In genomic region chr9:103049049-103049511, GRCm38 (mm10) we compare ENCODE assay signal across 17 mouse cellular contexts.
DNase-seq lines count a peak whose midpoint lies in the region; ATAC-seq and TF ChIP-seq lines count a peak whose summit lies in the region.
"Had no signal": no experiment of that assay in that cellular context is flagged by ENCODE, and none has a peak within 500 bp of the region (broad histone marks: within the 10 kb centered on the region; RNA-seq: fewer than 3 reads in every experiment).

No protein-coding gene starts in this region.

- WGBS in kidney, embryonic 15.5 days, result 33% methylated on average over 7 of the region's 7 CpGs
- 10% methylated on average over 7 of the region's 7 CpGs for WGBS in liver, adult 2 months
- WGBS in stomach, postnatal 0 days, result 62% methylated on average over 7 of the region's 7 CpGs
- WGBS in heart, embryonic 11.5 days (ENCODE audit: insufficient replicate concordance), result 65% methylated on average over 7 of the region's 7 CpGs
- 88% methylated on average over 7 of the region's 7 CpGs for WGBS in cerebellum, adult 2 months

- no peak for TF ChIP-seq EP300 in stomach, postnatal 0 days (optimal IDR thresholded peaks at IDR 0.05)

- peak; percentile 39 for DNase-seq in lung, postnatal 36 days
- no peak for DNase-seq in lung, postnatal 14 days
- peak; percentile 86 for DNase-seq in liver, adult 2 months (ENCODE audit: extremely low read depth, low read depth, low spot score)
- peak; percentile 31 for DNase-seq in stomach, postnatal 0 days (ENCODE audit: low spot score)
- no peak for DNase-seq in right cerebral cortex, adult 2 months (ENCODE audit: low spot score in 2 of 2)
- DNase-seq in cerebellum, adult 2 months, result no peak
- DNase-seq: adrenal gland, postnatal 25 days; cerebellum, adult 18-20 months; gastrocnemius, postnatal 25 days; layer of hippocampus, postnatal 36 days; retina, postnatal 1 day; thymus, adult 2 months had no signal

- TF ChIP-seq POLR2A in liver, adult 2 months (IDR thresholded peaks at IDR 0.05; ENCODE audit: extremely low read depth, insufficient read depth, low read length), result no peak
- TF ChIP-seq POLR2A in cerebellum, adult 2 months (IDR thresholded peaks at IDR 0.05; ENCODE audit: borderline replicate concordance, insufficient read depth, low read length), result no peak

- no peak overlapping the region for H3K4me2 ChIP-seq in kidney, embryonic 15.5 days
- no peak overlapping the region for H3K4me2 ChIP-seq in stomach, postnatal 0 days (replicated peaks; ENCODE audit: low read depth)
- no peak overlapping the region for H3K4me2 ChIP-seq in heart, embryonic 11.5 days
- H3K4me2 ChIP-seq: hindbrain, embryonic 14.5 days; limb, embryonic 15.5 days; midbrain, embryonic 15.5 days had no signal

- no peaks in the 10 kb centered on the region for H3K79me2 ChIP-seq in liver, adult 2 months (ENCODE audit: control insufficient read depth, insufficient read depth, low read length)

- peaks cover 5% of the 10 kb centered on the region; the same call in 1 of the 2 replicates for H3K4me1 ChIP-seq in kidney, embryonic 15.5 days
- H3K4me1 ChIP-seq in liver, adult 2 months (ENCODE audit: control insufficient read depth, insufficient read depth, low read length), result peaks cover 3% of the 10 kb centered on the region; the same call in 1 of the 2 replicates
- H3K4me1 ChIP-seq in stomach, postnatal 0 days (replicated peaks; ENCODE audit: control insufficient read depth, insufficient read depth), result no peaks in the 10 kb centered on the region
- H3K4me1 ChIP-seq in heart, embryonic 11.5 days (ENCODE audit: control insufficient read depth, insufficient read depth, low read length), result peaks cover 4% of the 10 kb centered on the region; the same call in 1 of the 2 replicates
- no peaks in the 10 kb centered on the region for H3K4me1 ChIP-seq in cerebellum, adult 2 months (ENCODE audit: control insufficient read depth, insufficient read depth, low read length)
- H3K4me1 ChIP-seq: limb, embryonic 15.5 days; midbrain, embryonic 15.5 days had no signal

- TF ChIP-seq CTCF in liver, adult 2 months (IDR thresholded peaks at IDR 0.05; ENCODE audit: low read depth, low read length), result no peak
- no peak for TF ChIP-seq CTCF in stomach, postnatal 0 days (IDR thresholded peaks at IDR 0.05; ENCODE audit: low read depth)
- TF ChIP-seq CTCF in cerebellum, adult 2 months (IDR thresholded peaks at IDR 0.05; ENCODE audit: borderline replicate concordance, insufficient read depth, low read depth, low read length), result no peak

- H3K9me3 ChIP-seq in kidney, embryonic 15.5 days (replicated peaks), result no peaks in the 10 kb centered on the region
- H3K9me3 ChIP-seq in stomach, postnatal 0 days (ENCODE audit: control insufficient read depth, low read length), result no peaks in the 10 kb centered on the region
- no peaks in the 10 kb centered on the region for H3K9me3 ChIP-seq in heart, embryonic 11.5 days (replicated peaks; ENCODE audit: control insufficient read depth, low read length)
- H3K9me3 ChIP-seq: limb, embryonic 15.5 days; midbrain, embryonic 15.5 days had no signal

- H3K9ac ChIP-seq in kidney, embryonic 15.5 days, result no peak overlapping the region
- no peak overlapping the region for H3K9ac ChIP-seq in liver, adult 2 months (ENCODE audit: low read depth, low read length)
- H3K9ac ChIP-seq in stomach, postnatal 0 days (ENCODE audit: low read length), result no peak overlapping the region
- H3K9ac ChIP-seq in heart, embryonic 11.5 days (ENCODE audit: low read depth, low read length), result no peak overlapping the region
- H3K9ac ChIP-seq: hindbrain, embryonic 14.5 days; limb, embryonic 15.5 days; midbrain, embryonic 15.5 days had no signal

- peak; percentile 67; the same call in 1 of the 2 replicates for ATAC-seq in kidney, embryonic 15.5 days (replicated peaks; ENCODE audit: low FRiP score)
- ATAC-seq in stomach, postnatal 0 days (ENCODE audit: low FRiP score, low TSS enrichment), result peak; percentile 57; the same call in 1 of the 2 replicates
- no peak for ATAC-seq in heart, embryonic 11.5 days (replicated peaks; ENCODE audit: insufficient number of reproducible peaks, low FRiP score, low TSS enrichment)
- ATAC-seq: midbrain, embryonic 15.5 days had no signal

- H3K4me3 ChIP-seq in kidney, embryonic 15.5 days (replicated peaks), result no peak overlapping the region
- H3K4me3 ChIP-seq in liver, adult 2 months (ENCODE audit: insufficient read depth, low read depth, low read length), result no peak overlapping the region
- H3K4me3 ChIP-seq in stomach, postnatal 0 days (ENCODE audit: low read depth, low read length), result no peak overlapping the region
- H3K4me3 ChIP-seq in heart, embryonic 11.5 days (ENCODE audit: low read depth, low read length), result no peak overlapping the region
- H3K4me3 ChIP-seq in cerebellum, adult 2 months (replicated peaks; ENCODE audit: insufficient read depth, low read depth, low read length), result no peak overlapping the region
- H3K4me3 ChIP-seq: limb, embryonic 15.5 days; midbrain, embryonic 15.5 days had no signal

- H3K27ac ChIP-seq in kidney, embryonic 15.5 days, result no peak overlapping the region
- no peak overlapping the region for H3K27ac ChIP-seq in liver, adult 2 months (replicated peaks; ENCODE audit: insufficient read depth, low read depth, low read length)
- H3K27ac ChIP-seq in stomach, postnatal 0 days (replicated peaks), result no peak overlapping the region
- H3K27ac ChIP-seq in heart, embryonic 11.5 days (ENCODE audit: low read depth, low read length), result no peak overlapping the region
- no peak overlapping the region for H3K27ac ChIP-seq in cerebellum, adult 2 months (ENCODE audit: insufficient read depth, low read length)
- H3K27ac ChIP-seq: hindbrain, embryonic 14.5 days; limb, embryonic 15.5 days; midbrain, embryonic 15.5 days had no signal

- H3K36me3 ChIP-seq in kidney, embryonic 15.5 days, result no peaks in the 10 kb centered on the region
- H3K36me3 ChIP-seq in liver, adult 2 months (ENCODE audit: control insufficient read depth, insufficient read depth, low read length), result peaks cover 14% of the 10 kb centered on the region
- H3K36me3 ChIP-seq in stomach, postnatal 0 days (ENCODE audit: control insufficient read depth, insufficient read depth, low read length), result no peaks in the 10 kb centered on the region
- H3K36me3 ChIP-seq in heart, embryonic 11.5 days (ENCODE audit: control insufficient read depth, insufficient read depth, low read length), result no peaks in the 10 kb centered on the region
- H3K36me3 ChIP-seq: limb, embryonic 15.5 days; midbrain, embryonic 15.5 days had no signal

- peaks cover 6% of the 10 kb centered on the region; the same call in 1 of the 2 replicates for H3K27me3 ChIP-seq in kidney, embryonic 15.5 days
- H3K27me3 ChIP-seq in liver, adult 2 months (ENCODE audit: control insufficient read depth, insufficient read depth, low read length), result no peaks in the 10 kb centered on the region
- no peaks in the 10 kb centered on the region for H3K27me3 ChIP-seq in stomach, postnatal 0 days (ENCODE audit: control insufficient read depth, insufficient read depth, low read length)
- H3K27me3 ChIP-seq in heart, embryonic 11.5 days (ENCODE audit: control insufficient read depth, insufficient read depth, low read length), result no peaks in the 10 kb centered on the region
- no peaks in the 10 kb centered on the region for H3K27me3 ChIP-seq in cerebellum, adult 2 months (ENCODE audit: control insufficient read depth, insufficient read depth, low read length)
- H3K27me3 ChIP-seq: limb, embryonic 15.5 days; midbrain, embryonic 15.5 days had no signal

Comparison
In these comparisons a context has a peak if more than half of its experiments do, and no peak if none do; other contexts are left out.
1. DNase-seq: peak in lung, postnatal 36 days (single experiment), liver, adult 2 months (single experiment) and stomach, postnatal 0 days (single experiment); none in lung, postnatal 14 days (single experiment), right cerebral cortex, adult 2 months (0 of 2) and cerebellum, adult 2 months (0 of 2).